Mouse (Mus musculus): ENCODE measurements around the gene Ube2h. TPM values are rescaled to one million over a fixed set of nuclear protein-coding genes. Genes with fewer than 3 reads are reported as not detected.

The Ube2h gene
- polyA plus RNA-seq, 1 experiment, result 35.4 TPM

GRCm38 (mm10) chr6:30340231-30340873, 36.0 kb upstream of the Ube2h start:
- Histone ChIP-seq H3K36me3 (ENCODE audit: control insufficient read depth, insufficient read depth, low read length) (no peaks in the 10 kb centered on the region), H3K4me1 (ENCODE audit: control insufficient read depth, insufficient read depth, low read length) (no peaks in the 10 kb centered on the region; the same call in 1 of the 2 replicates), H3K4me3 (ENCODE audit: control insufficient read depth, low read depth, low read length) (no peak overlapping the region), H3K27me3 (ENCODE audit: control insufficient read depth, insufficient read depth, low read length) (no peaks in the 10 kb centered on the region), H3K27ac (ENCODE audit: control insufficient read depth, insufficient read depth, low read depth, low read length) (no peak overlapping the region)
- TF ChIP-seq CTCF (IDR thresholded peaks at IDR 0.05; ENCODE audit: control insufficient read depth, insufficient read depth, insufficient replicate concordance, low read depth, low read length) (no peak), POLR2A (IDR thresholded peaks at IDR 0.05; ENCODE audit: control insufficient read depth, low read depth, low read length) (no peak)

- H3K27ac ChIP-seq (ENCODE audit: control insufficient read depth, insufficient read depth, low read depth, low read length), result no peak overlapping the region
- no peaks in the 10 kb centered on the region; the same call in 1 of the 2 replicates for H3K4me1 ChIP-seq (ENCODE audit: control insufficient read depth, insufficient read depth, low read length)
- no peak for TF ChIP-seq CTCF (IDR thresholded peaks at IDR 0.05; ENCODE audit: control insufficient read depth, insufficient read depth, insufficient replicate concordance, low read depth, low read length)
- no peak for TF ChIP-seq POLR2A (IDR thresholded peaks at IDR 0.05; ENCODE audit: control insufficient read depth, low read depth, low read length)
- no peaks in the 10 kb centered on the region for H3K36me3 ChIP-seq (ENCODE audit: control insufficient read depth, insufficient read depth, low read length)
- no peak overlapping the region for H3K4me3 ChIP-seq (ENCODE audit: control insufficient read depth, low read depth, low read length)
- H3K27me3 ChIP-seq (ENCODE audit: control insufficient read depth, insufficient read depth, low read length), result no peaks in the 10 kb centered on the region
Measured at GRCm38 (mm10) chr6:30336912-30337311, 32.6 kb upstream of the Ube2h start.

GRCm38 (mm10) chr6:30332262-30332661, 27.9 kb upstream of the Ube2h start:
- Histone ChIP-seq H3K27me3 (ENCODE audit: control insufficient read depth, insufficient read depth, low read length) (no peaks in the 10 kb centered on the region), H3K4me1 (ENCODE audit: control insufficient read depth, insufficient read depth, low read length) (no peaks in the 10 kb centered on the region), H3K27ac (ENCODE audit: control insufficient read depth, insufficient read depth, low read depth, low read length) (no peak overlapping the region), H3K36me3 (ENCODE audit: control insufficient read depth, insufficient read depth, low read length) (no peaks in the 10 kb centered on the region), H3K4me3 (ENCODE audit: control insufficient read depth, low read depth, low read length) (no peak overlapping the region)
- TF ChIP-seq POLR2A (IDR thresholded peaks at IDR 0.05; ENCODE audit: control insufficient read depth, low read depth, low read length), result no peak

GRCm38 (mm10) chr6:30330706-30331105, 26.4 kb upstream of the Ube2h start:
- no peak for TF ChIP-seq CTCF (IDR thresholded peaks at IDR 0.05; ENCODE audit: control insufficient read depth, insufficient read depth, insufficient replicate concordance, low read depth, low read length)
- no peak for TF ChIP-seq POLR2A (IDR thresholded peaks at IDR 0.05; ENCODE audit: control insufficient read depth, low read depth, low read length)
- no peaks in the 10 kb centered on the region for H3K4me1 ChIP-seq (ENCODE audit: control insufficient read depth, insufficient read depth, low read length)

GRCm38 (mm10) chr6:30325932-30326501, 21.7 kb upstream of the Ube2h start:
- Histone ChIP-seq H3K4me3 (ENCODE audit: control insufficient read depth, low read depth, low read length) (no peak overlapping the region), H3K36me3 (ENCODE audit: control insufficient read depth, insufficient read depth, low read length) (no peaks in the 10 kb centered on the region), H3K27ac (ENCODE audit: control insufficient read depth, insufficient read depth, low read depth, low read length) (no peak overlapping the region), H3K4me1 (ENCODE audit: control insufficient read depth, insufficient read depth, low read length) (no peaks in the 10 kb centered on the region), H3K27me3 (ENCODE audit: control insufficient read depth, insufficient read depth, low read length) (no peaks in the 10 kb centered on the region)
- no peak for TF ChIP-seq POLR2A (IDR thresholded peaks at IDR 0.05; ENCODE audit: control insufficient read depth, low read depth, low read length)
- no peak for TF ChIP-seq CTCF (IDR thresholded peaks at IDR 0.05; ENCODE audit: control insufficient read depth, insufficient read depth, insufficient replicate concordance, low read depth, low read length)

More at GRCm38 (mm10) chr6:30330706-30331105, 26.4 kb upstream of the Ube2h start:
- Histone ChIP-seq H3K27ac (ENCODE audit: control insufficient read depth, insufficient read depth, low read depth, low read length) (no peak overlapping the region), H3K27me3 (ENCODE audit: control insufficient read depth, insufficient read depth, low read length) (no peaks in the 10 kb centered on the region), H3K4me3 (ENCODE audit: control insufficient read depth, low read depth, low read length) (no peak overlapping the region), H3K36me3 (ENCODE audit: control insufficient read depth, insufficient read depth, low read length) (no peaks in the 10 kb centered on the region)

- Histone ChIP-seq H3K4me3 (ENCODE audit: control insufficient read depth, low read depth, low read length) (no peak overlapping the region), H3K4me1 (ENCODE audit: control insufficient read depth, insufficient read depth, low read length) (no peaks in the 10 kb centered on the region), H3K27ac (ENCODE audit: control insufficient read depth, insufficient read depth, low read depth, low read length) (no peak overlapping the region), H3K27me3 (ENCODE audit: control insufficient read depth, insufficient read depth, low read length) (no peaks in the 10 kb centered on the region), H3K36me3 (ENCODE audit: control insufficient read depth, insufficient read depth, low read length) (no peaks in the 10 kb centered on the region)
- no peak for TF ChIP-seq POLR2A (IDR thresholded peaks at IDR 0.05; ENCODE audit: control insufficient read depth, low read depth, low read length)
- TF ChIP-seq CTCF (IDR thresholded peaks at IDR 0.05; ENCODE audit: control insufficient read depth, insufficient read depth, insufficient replicate concordance, low read depth, low read length), result no peak
Measured at GRCm38 (mm10) chr6:30321002-30321401, 16.7 kb upstream of the Ube2h start.

GRCm38 (mm10) chr6:30319216-30319615, 14.9 kb upstream of the Ube2h start:
- TF ChIP-seq POLR2A (IDR thresholded peaks at IDR 0.05; ENCODE audit: control insufficient read depth, low read depth, low read length), result no peak
- TF ChIP-seq CTCF (IDR thresholded peaks at IDR 0.05; ENCODE audit: control insufficient read depth, insufficient read depth, insufficient replicate concordance, low read depth, low read length), result no peak
- no peak overlapping the region for H3K4me3 ChIP-seq (ENCODE audit: control insufficient read depth, low read depth, low read length)
- H3K36me3 ChIP-seq (ENCODE audit: control insufficient read depth, insufficient read depth, low read length), result no peaks in the 10 kb centered on the region
- no peak overlapping the region for H3K27ac ChIP-seq (ENCODE audit: control insufficient read depth, insufficient read depth, low read depth, low read length)
- H3K27me3 ChIP-seq (ENCODE audit: control insufficient read depth, insufficient read depth, low read length), result no peaks in the 10 kb centered on the region
- H3K4me1 ChIP-seq (ENCODE audit: control insufficient read depth, insufficient read depth, low read length), result no peaks in the 10 kb centered on the region
